Mouse (Mus musculus) myocyte (in vitro differentiated cells): ENCODE data around the gene Pigx.

ENCODE experiments used
- CEBPB ChIP-seq: IDR thresholded peaks from 2 replicates; pipeline ENCODE4 v1.6.1; 2011; ENCODE audit warnings: mild to moderate bottlenecking, moderate library complexity; ENCODE audit not compliant: poor library complexity, insufficient read depth, severe bottlenecking
- E2F4 ChIP-seq: IDR thresholded peaks from one replicate; pipeline ENCODE4 v1.6.1; 2011; ENCODE audit warnings: mild to moderate bottlenecking, control low read depth, moderate library complexity; ENCODE audit not compliant: insufficient read depth
- MAX ChIP-seq: IDR thresholded peaks from one replicate; pipeline ENCODE4 v1.6.1; 2011; ENCODE audit warnings: low read depth, mild to moderate bottlenecking, control low read depth
- MYOD1 ChIP-seq, 3 experiments: IDR thresholded peaks; one replicate each; pipeline ENCODE4 v1.6.1; 2011; ENCODE audit warnings: control low read depth in 2 of 3, low read depth in 2 of 3, mild to moderate bottlenecking in 2 of 3, moderate library complexity in 1 of 3; ENCODE audit not compliant: insufficient read length in 2 of 3, control insufficient read depth in 1 of 3
- POLR2A ChIP-seq: IDR thresholded peaks from one replicate; pipeline ENCODE4 v1.6.1; 2011; ENCODE audit warnings: low read depth, mild to moderate bottlenecking, control low read depth, moderate library complexity; ENCODE audit not compliant: insufficient read length
- POLR2AphosphoS2 ChIP-seq: IDR thresholded peaks from one replicate; pipeline ENCODE4 v1.6.1; 2011; ENCODE audit warnings: low read depth, control low read depth; ENCODE audit not compliant: insufficient read length
- REST ChIP-seq: IDR thresholded peaks from one replicate; pipeline ENCODE4 v1.6.1; 2011; ENCODE audit warnings: mild to moderate bottlenecking, control low read depth, moderate library complexity; ENCODE audit not compliant: insufficient read depth, insufficient read length
- SRF ChIP-seq: IDR thresholded peaks from one replicate; pipeline ENCODE4 v1.6.1; 2011; ENCODE audit warnings: low read depth; ENCODE audit not compliant: control insufficient read depth, insufficient read length
- TCF12 ChIP-seq: IDR thresholded peaks from one replicate; pipeline ENCODE4 v1.6.1; 2011; ENCODE audit warnings: mild to moderate bottlenecking, control low read depth; ENCODE audit not compliant: poor library complexity, insufficient read depth, severe bottlenecking
- USF1 ChIP-seq: IDR thresholded peaks from one replicate; pipeline ENCODE4 v1.6.1; 2011; ENCODE audit warnings: low read depth, mild to moderate bottlenecking, control low read depth, moderate library complexity

GRCm38 (mm10) chr16:32135842-32136357, 36.4 kb upstream of the Pigx start:
- no peak for TF ChIP-seq CEBPB
- no peak for TF ChIP-seq POLR2AphosphoS2
- TF ChIP-seq POLR2A = no peak
- no peak for TF ChIP-seq TCF12
- no peak for TF ChIP-seq MYOD1 (IDR thresholded peaks at IDR 0.05; ENCODE audit: control insufficient read depth in 1 of 3, insufficient read length in 2 of 3, low read depth in 2 of 3)
- no peak for TF ChIP-seq MAX
- TF ChIP-seq SRF = no peak
- TF ChIP-seq USF1 = no peak
- TF ChIP-seq REST = no peak
- no peak for TF ChIP-seq E2F4
